Mouse (Mus musculus) heart, adult 10 weeks (tissue): ENCODE data around the gene Simc1. TPM values are rescaled to one million over a fixed set of nuclear protein-coding genes. Genes with fewer than 3 reads are reported as not detected.

Experiments used
- polyA plus RNA-seq: library from polyadenylated mRNA; stranded (reverse); fragments of 350-450 nt; fragmentation: Illumina TruSeq; extraction: RNeasy Lipid Tissue Mini Kit (QIAGEN cat#74804); gene quantifications from one replicate; pipeline ENCODE4 v1.2.3, GENCODE M21; 2014; ENCODE audit warnings: low read depth, low replicate concordance

Simc1 gene
- polyA plus RNA-seq = 3.4 TPM

DNA sequence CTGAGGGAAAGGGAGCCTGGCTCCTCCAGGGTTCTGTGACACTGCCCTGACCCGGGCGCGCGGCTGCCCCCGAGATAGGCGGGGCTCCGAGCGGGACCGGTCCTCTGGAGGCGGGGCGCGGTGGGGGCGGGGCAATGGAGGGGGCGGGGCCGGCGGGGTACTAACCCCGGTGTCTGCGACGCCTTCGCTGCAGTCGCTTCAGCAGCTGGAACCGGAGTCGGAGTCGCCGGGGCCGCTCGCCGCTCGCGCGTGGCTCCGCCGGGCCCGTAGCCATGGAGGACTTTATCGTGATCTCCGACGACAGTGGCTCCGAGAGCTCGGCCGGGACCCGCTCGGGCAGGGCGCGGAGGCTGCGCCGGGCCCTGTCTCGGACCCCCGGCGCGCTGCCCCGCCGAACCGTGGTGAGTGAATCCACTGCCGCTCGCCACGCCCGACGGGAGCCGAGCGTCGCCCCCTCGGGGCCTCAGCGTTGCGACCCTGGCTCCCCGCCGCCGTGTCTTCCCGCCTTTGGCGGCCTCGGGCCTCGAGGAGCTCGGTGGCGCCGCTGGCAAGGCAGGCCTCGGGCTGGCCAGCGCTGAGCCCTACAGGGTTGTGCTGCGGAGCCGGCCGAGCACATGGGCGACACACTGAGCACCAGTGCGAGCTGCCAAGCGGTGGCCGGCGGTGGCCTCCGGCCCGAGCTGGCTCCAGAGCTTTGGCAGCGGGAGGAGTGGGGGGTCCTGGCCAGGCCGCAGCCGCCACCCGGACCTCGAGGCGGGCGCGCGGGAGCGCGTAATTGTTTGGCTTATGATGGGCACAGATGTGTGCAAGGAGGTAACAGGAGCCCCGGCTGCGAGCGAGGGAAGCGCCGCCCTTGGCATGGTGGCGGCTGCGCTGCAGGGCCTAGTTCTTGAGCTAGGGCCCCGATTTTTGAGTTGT lies at the start of gene Simc1:
TSS of gene Simc1 (plus strand) at position 176 of the 918 bp plus-strand sequence.

DNA sequence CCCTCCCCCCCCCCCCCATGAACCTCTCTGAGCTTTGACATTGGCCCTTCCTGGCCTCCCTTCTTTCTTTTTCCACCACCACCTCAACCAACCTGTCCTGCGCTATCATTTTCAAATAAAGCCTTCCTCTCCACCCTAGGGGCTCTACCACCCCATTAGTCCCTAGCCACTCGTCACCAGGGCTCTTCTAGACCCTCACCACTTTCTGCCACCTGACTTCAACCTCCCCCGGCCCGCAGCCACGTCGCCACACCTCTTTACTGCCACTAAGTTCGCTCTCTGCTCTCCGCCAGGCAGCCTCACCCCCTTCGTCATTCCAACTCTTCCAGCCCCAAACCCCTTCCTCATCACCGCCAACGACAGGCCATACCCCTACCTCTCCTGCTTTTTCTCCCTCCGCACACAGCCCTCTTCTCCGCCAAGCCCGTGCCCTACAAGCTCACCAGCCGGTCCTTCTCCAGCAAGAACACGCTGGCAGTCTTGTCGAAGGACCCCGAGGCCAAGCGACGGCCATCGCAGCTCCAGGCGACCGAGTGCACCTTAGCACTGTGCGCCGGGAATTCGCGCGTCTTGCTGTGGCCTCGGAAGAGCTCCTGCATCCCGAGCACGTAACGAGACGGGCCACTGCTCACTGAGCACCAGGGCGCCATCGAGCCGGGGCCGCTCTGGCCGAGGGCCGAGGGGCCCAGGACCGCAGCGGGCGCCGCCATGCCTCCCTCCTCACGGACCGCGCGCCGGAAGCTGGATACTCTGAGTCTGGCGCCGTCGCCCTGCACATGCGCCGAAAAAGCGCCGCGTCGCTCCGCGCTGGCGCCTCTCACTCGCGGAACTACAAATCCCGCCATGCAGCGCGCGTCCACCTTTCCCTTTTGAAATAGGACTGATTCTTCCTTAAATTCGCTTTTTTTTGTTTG lies 35.2 kb upstream of the Simc1 start, which contains the start of gene Thoc3:
TSS of gene Thoc3 (minus strand) at position 752 of the 914 bp plus-strand sequence.

DNA sequence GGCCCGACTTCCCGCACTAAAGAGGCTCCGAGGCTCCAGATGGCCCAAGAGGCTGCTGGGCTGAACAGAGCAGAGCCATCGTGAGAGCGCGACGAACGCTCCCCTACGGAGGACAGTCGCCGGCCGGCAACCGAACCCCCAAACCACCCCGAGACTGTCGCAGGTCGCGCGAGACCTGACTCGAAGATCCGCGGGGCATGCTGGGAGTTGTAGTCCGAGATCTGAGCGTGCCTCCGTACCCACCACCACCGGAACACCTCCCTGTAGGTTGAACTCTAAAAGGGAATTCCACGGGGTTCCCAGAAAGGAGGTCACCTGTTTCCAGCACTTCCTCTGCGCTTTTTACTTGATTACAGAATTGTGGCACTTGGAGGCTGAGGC lies 61.6 kb downstream of the Simc1 start, which contains the start of gene 4833439L19Rik:
TSS of gene 4833439L19Rik (minus strand) at position 235 of the 381 bp plus-strand sequence.

DNA sequence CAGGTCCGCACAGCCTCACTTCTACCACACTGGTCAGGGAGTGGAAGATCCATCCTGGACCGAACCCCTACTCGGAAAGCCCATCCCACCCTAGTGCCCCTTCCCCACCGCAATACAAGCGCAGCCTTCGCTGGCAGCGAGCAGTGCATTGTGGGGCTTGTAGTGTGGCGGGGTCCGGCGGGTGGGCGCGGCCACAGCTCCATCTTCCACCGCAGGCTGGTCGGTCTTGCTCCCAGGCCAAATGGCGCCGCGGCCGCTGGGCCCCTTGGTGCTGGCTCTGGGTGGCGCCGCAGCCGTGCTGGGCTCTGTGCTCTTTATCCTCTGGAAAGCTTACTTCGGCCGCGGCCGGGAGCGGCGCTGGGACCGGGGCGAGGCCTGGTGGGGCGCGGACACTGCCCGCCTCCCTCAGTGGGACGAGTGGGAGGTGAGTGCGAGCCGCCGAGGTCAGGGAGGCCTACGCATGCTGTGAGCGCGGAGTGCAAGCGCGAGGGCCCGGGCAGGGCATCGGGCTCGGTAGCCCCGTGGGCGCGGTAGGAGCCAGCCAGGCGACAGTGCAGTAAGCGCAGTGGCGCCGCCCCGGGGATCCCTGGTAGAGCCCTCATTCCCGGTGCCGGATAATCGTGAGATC lies 71.4 kb downstream of the Simc1 start, which contains the start of gene Arl10:
TSS of gene Arl10 (plus strand) at position 162 of the 628 bp plus-strand sequence.

DNA sequence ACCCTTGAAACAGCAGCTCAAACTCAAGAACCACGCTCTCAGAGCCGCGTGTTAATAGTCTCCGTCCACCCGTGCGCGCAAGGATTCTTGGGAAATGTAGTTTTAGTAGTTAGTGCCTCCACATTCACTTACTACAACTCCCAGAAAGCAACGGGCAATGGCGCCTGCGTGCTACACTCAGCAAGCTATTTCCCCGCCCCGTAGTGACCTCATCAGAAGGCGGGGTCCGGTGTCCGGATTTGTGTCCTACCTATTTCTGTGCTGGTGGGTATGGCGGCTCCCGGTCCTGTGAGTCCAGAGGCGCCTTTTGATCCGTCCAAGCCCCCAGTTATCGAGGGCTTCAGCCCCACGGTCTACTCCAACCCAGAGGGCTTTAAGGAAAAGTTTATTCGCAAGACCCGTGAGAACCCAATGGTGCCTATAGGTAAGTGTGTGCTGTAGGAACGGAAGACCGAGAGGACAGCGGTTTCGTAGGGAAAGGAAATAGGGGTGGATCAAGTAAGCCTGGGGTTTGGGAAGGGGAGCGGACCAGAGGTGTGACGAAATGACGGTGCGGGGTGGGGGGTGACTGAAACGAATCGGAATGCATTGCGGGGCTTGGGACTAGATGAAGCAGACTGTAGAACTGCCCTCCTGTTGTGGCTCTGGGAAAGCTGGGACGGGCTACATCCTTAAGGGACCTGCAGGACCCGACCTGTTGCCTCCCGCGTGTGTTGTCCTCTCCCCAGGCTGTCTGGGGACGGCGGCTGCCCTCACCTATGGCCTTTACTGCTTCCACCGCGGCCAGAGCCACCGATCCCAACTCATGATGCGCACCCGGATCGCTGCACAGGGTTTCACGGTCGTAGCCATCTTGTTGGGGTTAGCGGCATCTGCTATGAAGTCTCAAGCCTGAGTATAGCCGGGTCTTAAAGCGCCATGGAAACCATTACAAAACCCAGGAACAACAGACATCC lies 86.7 kb downstream of the Simc1 start, which contains the start of the genes Nop16 and Higd2a:
TSS of gene Nop16 (minus strand) at position 95 of the 956 bp plus-strand sequence.
TSS of gene Higd2a (plus strand) at position 212 of the 956 bp plus-strand sequence.

Other genes starting within 250 kb of the Simc1 start
- gene Cplx2, start 132.4 kb upstream of the Simc1 start, polyA plus RNA-seq = 2.0 TPM
- gene Thoc3, start 34.9 kb upstream of the Simc1 start, polyA plus RNA-seq = 16.4 TPM
- 111 TPM for gene 4833439L19Rik, start 61.7 kb downstream of the Simc1 start, polyA plus RNA-seq
- gene Arl10, start 71.2 kb downstream of the Simc1 start, polyA plus RNA-seq = 6.3 TPM
- 21.3 TPM for gene Nop16, start 86.3 kb downstream of the Simc1 start, polyA plus RNA-seq
- gene Higd2a, start 86.4 kb downstream of the Simc1 start, polyA plus RNA-seq = 199 TPM
- 65.5 TPM for gene Cltb, start 107.6 kb downstream of the Simc1 start, polyA plus RNA-seq
- gene Faf2, start 118.0 kb downstream of the Simc1 start, polyA plus RNA-seq = 15.1 TPM
- 37.2 TPM for gene Rnf44, start 190.1 kb downstream of the Simc1 start, polyA plus RNA-seq
- not detected for gene Cdhr2, start 197.7 kb downstream of the Simc1 start, polyA plus RNA-seq
- gene Gprin1, start 246.1 kb downstream of the Simc1 start, polyA plus RNA-seq = not detected